Mouse (Mus musculus) testis, postnatal 14 days (tissue): Measurements from ENCODE around the gene Meox1.

Experiments used
- DNase-seq: peaks from one replicate; pipeline ENCODE4 v3.0.0; 2021; ENCODE audit warnings: low spot score

The Meox1 gene

GRCm38 (mm10) chr11:101849286-101849685, 44.9 kb downstream of the Meox1 start:
- DNase-seq, result no peak

- no peak for DNase-seq
Observed at GRCm38 (mm10) chr11:101847509-101847908, 46.7 kb downstream of the Meox1 start.

GRCm38 (mm10) chr11:101842773-101843163, 51.4 kb downstream of the Meox1 start:
- DNase-seq, result no peak

GRCm38 (mm10) chr11:101841998-101842772, 52.0 kb downstream of the Meox1 start:
- no peak for DNase-seq

- no peak for DNase-seq
Observed at GRCm38 (mm10) chr11:101840405-101840804, 53.8 kb downstream of the Meox1 start.

GRCm38 (mm10) chr11:101839426-101839825, 54.7 kb downstream of the Meox1 start:
- DNase-seq, result no peak

- no peak for DNase-seq
Observed at GRCm38 (mm10) chr11:101832001-101832400, 62.2 kb downstream of the Meox1 start.

- no peak for DNase-seq
Observed at GRCm38 (mm10) chr11:101830616-101831015, 63.6 kb downstream of the Meox1 start.

- DNase-seq, result no peak
Observed at GRCm38 (mm10) chr11:101830112-101830511, 64.1 kb downstream of the Meox1 start.

- no peak for DNase-seq
Observed at GRCm38 (mm10) chr11:101828718-101829117, 65.5 kb downstream of the Meox1 start.
